Mouse (Mus musculus): Measurements from ENCODE around the gene 4933434E20Rik.

The 4933434E20Rik gene

GRCm38 (mm10) chr3:90051441-90052350 is at the start of gene 4933434E20Rik:
Gene 4933434E20Rik (plus strand): TSS chr3:90051636.
- DNase-seq (ENCODE audit: low spot score) = peak; percentile 70

- no peak for DNase-seq (ENCODE audit: low spot score)
Measured at GRCm38 (mm10) chr3:90004091-90004796, 47.2 kb upstream of the 4933434E20Rik start.

- no peak for DNase-seq (ENCODE audit: low spot score)
Measured at GRCm38 (mm10) chr3:90010291-90010690, 41.1 kb upstream of the 4933434E20Rik start.

GRCm38 (mm10) chr3:90016626-90017025 is 34.8 kb upstream of the 4933434E20Rik start:
- DNase-seq (ENCODE audit: low spot score) = no peak

- DNase-seq (ENCODE audit: low spot score) = no peak
Measured at GRCm38 (mm10) chr3:90034653-90035052, 16.8 kb upstream of the 4933434E20Rik start.

GRCm38 (mm10) chr3:90036263-90036662 is 15.2 kb upstream of the 4933434E20Rik start:
- no peak for DNase-seq (ENCODE audit: low spot score)

- no peak for DNase-seq (ENCODE audit: low spot score)
Measured at GRCm38 (mm10) chr3:90049691-90050090, 1.7 kb upstream of the 4933434E20Rik start.

GRCm38 (mm10) chr3:90052351-90053241 is 1.2 kb downstream of the 4933434E20Rik start, which contains the start of gene Ubap2l:
Gene Ubap2l (minus strand): TSS chr3:90052628.
- peak; percentile 98 for DNase-seq (ENCODE audit: low spot score)

GRCm38 (mm10) chr3:90061549-90061948 is 10.1 kb downstream of the 4933434E20Rik start:
- no peak for DNase-seq (ENCODE audit: low spot score)

GRCm38 (mm10) chr3:90062539-90062938 is 11.1 kb downstream of the 4933434E20Rik start:
- DNase-seq (ENCODE audit: low spot score) = no peak

- no peak for DNase-seq (ENCODE audit: low spot score)
Measured at GRCm38 (mm10) chr3:90064383-90064782, 12.9 kb downstream of the 4933434E20Rik start.

GRCm38 (mm10) chr3:90065553-90065952 is 14.1 kb downstream of the 4933434E20Rik start:
- DNase-seq (ENCODE audit: low spot score) = peak; percentile 70

GRCm38 (mm10) chr3:90067851-90068250 is 16.4 kb downstream of the 4933434E20Rik start:
- no peak for DNase-seq (ENCODE audit: low spot score)

- DNase-seq (ENCODE audit: low spot score) = no peak
Measured at GRCm38 (mm10) chr3:90069688-90070087, 18.3 kb downstream of the 4933434E20Rik start.

- no peak for DNase-seq (ENCODE audit: low spot score)
Measured at GRCm38 (mm10) chr3:90072294-90072693, 20.9 kb downstream of the 4933434E20Rik start, which contains the start of gene Tpm3. Gene Tpm3 (plus strand): TSS chr3:90072649.

- DNase-seq (ENCODE audit: low spot score) = peak; percentile 89
Measured at GRCm38 (mm10) chr3:90076921-90077716, 25.7 kb downstream of the 4933434E20Rik start.

- DNase-seq (ENCODE audit: low spot score) = no peak
Measured at GRCm38 (mm10) chr3:90078224-90078623, 26.8 kb downstream of the 4933434E20Rik start.

GRCm38 (mm10) chr3:90079133-90079762 is 27.8 kb downstream of the 4933434E20Rik start:
- peak; percentile 97 for DNase-seq (ENCODE audit: low spot score)

GRCm38 (mm10) chr3:90079763-90080497 is 28.5 kb downstream of the 4933434E20Rik start:
- peak; percentile 71 for DNase-seq (ENCODE audit: low spot score)

- DNase-seq (ENCODE audit: low spot score) = no peak
Measured at GRCm38 (mm10) chr3:90080498-90080863, 29.0 kb downstream of the 4933434E20Rik start.
